9 mouse cellular contexts compared by ENCODE assay signal in genomic region chr2:10081453-10082080, GRCm38 (mm10). TPM values are rescaled to one million over a fixed set of nuclear protein-coding genes. Genes with fewer than 3 reads are reported as not detected.
A peak's percentile ranks its signal among the peaks of the same experiment; 100 is the strongest.
DNase-seq lines count a peak whose midpoint lies in the region; ATAC-seq and TF ChIP-seq lines count a peak whose summit lies in the region.
"Had no signal": no experiment of that assay in that cellular context is flagged by ENCODE, and none has a peak within 500 bp of the region (broad histone marks: within the 10 kb centered on the region; RNA-seq: fewer than 3 reads in every experiment).

No protein-coding gene starts in this region.

- H3K4me1 ChIP-seq in erythroblast, embryonic 14.5 days (ENCODE audit: control insufficient read depth), result peaks cover 49% of the 10 kb centered on the region
- peaks cover 11% of the 10 kb centered on the region; the same call in 1 of the 2 replicates for H3K4me1 ChIP-seq in limb, embryonic 11.5 days (ENCODE audit: control insufficient read depth, insufficient read depth, low read length)
- H3K4me1 ChIP-seq in neural tube, embryonic 13.5 days (replicated peaks), result peaks cover 52% of the 10 kb centered on the region

- no peak for ATAC-seq in limb, embryonic 11.5 days (ENCODE audit: insufficient number of reproducible peaks, low FRiP score, low TSS enrichment, low read depth)
- ATAC-seq in neural tube, embryonic 13.5 days (ENCODE audit: low read depth), result no peak

- no peaks in the 10 kb centered on the region for H3K9me3 ChIP-seq in erythroblast, embryonic 14.5 days (ENCODE audit: control insufficient read depth, low read length)
- no peaks in the 10 kb centered on the region for H3K9me3 ChIP-seq in limb, embryonic 11.5 days (ENCODE audit: control insufficient read depth, low read length)
- H3K9me3 ChIP-seq in neural tube, embryonic 13.5 days, result no peaks in the 10 kb centered on the region

- intact Hi-C loops in left cerebral cortex, postnatal 25 days (cut with DNase I), result no loop called here
- intact Hi-C loops in left cerebral cortex, postnatal 10 days (cut with DNase I), result no loop called here

- peak overlapping the region; percentile 79 for H3K4me3 ChIP-seq in layer of hippocampus, adult 2 months
- peak overlapping the region; percentile 100 for H3K4me3 ChIP-seq in erythroblast, embryonic 14.5 days (replicated peaks)
- peak overlapping the region; percentile 70 for H3K4me3 ChIP-seq in limb, embryonic 11.5 days (ENCODE audit: low read depth, low read length)
- peak overlapping the region; percentile 90 for H3K4me3 ChIP-seq in neural tube, embryonic 13.5 days

- peaks cover 55% of the 10 kb centered on the region for H3K36me3 ChIP-seq in erythroblast, embryonic 14.5 days (ENCODE audit: control insufficient read depth)
- H3K36me3 ChIP-seq in limb, embryonic 11.5 days (ENCODE audit: control insufficient read depth, insufficient read depth, low read length), result no peaks in the 10 kb centered on the region
- peaks cover 15% of the 10 kb centered on the region for H3K36me3 ChIP-seq in neural tube, embryonic 13.5 days

- peak overlapping the region; percentile 60 for H3K4me2 ChIP-seq in limb, embryonic 11.5 days (ENCODE audit: low read depth, severe bottlenecking)
- H3K4me2 ChIP-seq in neural tube, embryonic 13.5 days, result peak overlapping the region; percentile 80

- no peak overlapping the region for H3K9ac ChIP-seq in limb, embryonic 11.5 days (ENCODE audit: low read length)
- H3K9ac ChIP-seq in neural tube, embryonic 13.5 days, result peak overlapping the region; percentile 82

- DNase-seq in layer of hippocampus, adult 2 months (ENCODE audit: low spot score in 2 of 2), result no peak
- DNase-seq in layer of hippocampus, adult 8-10 months (ENCODE audit: low spot score in 2 of 2), result no peak
- DNase-seq in limb, embryonic 11.5 days (ENCODE audit: low spot score), result no peak
- DNase-seq in left cerebral cortex, postnatal 25 days (ENCODE audit: low spot score in 2 of 2), result no peak
- DNase-seq in left cerebral cortex, postnatal 10 days (ENCODE audit: extremely low spot score in 1 of 2, low spot score in 2 of 2), result no peak
- DNase-seq in right cerebral cortex, adult 18-20 months, result no peak

- no peaks in the 10 kb centered on the region for H3K27me3 ChIP-seq in erythroblast, embryonic 14.5 days (ENCODE audit: control insufficient read depth)
- no peaks in the 10 kb centered on the region for H3K27me3 ChIP-seq in limb, embryonic 11.5 days (ENCODE audit: control insufficient read depth, insufficient read depth, low read length)
- no peaks in the 10 kb centered on the region for H3K27me3 ChIP-seq in neural tube, embryonic 13.5 days
- H3K27me3 ChIP-seq: Patski had no signal

- 82% methylated on average over 5 of the region's 5 CpGs for WGBS in limb, embryonic 11.5 days
- WGBS in neural tube, embryonic 13.5 days, result 85% methylated on average over 5 of the region's 5 CpGs

- H3K27ac ChIP-seq in layer of hippocampus, adult 2 months, result no peak overlapping the region
- no peak overlapping the region for H3K27ac ChIP-seq in limb, embryonic 11.5 days (replicated peaks; ENCODE audit: low read depth, low read length)
- no peak overlapping the region for H3K27ac ChIP-seq in neural tube, embryonic 13.5 days (replicated peaks)

- no peak for TF ChIP-seq CTCF in layer of hippocampus, adult 2 months (conservative IDR thresholded peaks at IDR 0.05)

RNA-seq across cellular contexts. Expression of gene Kin, which starts 1.2 kb away (rescaled TPM):
- total RNA-seq in layer of hippocampus, adult 2 months (2021), result 10 to 100 TPM; 11.2 to 12.1 TPM
- total RNA-seq in layer of hippocampus, adult 8-10 months (2022), result 10 to 100 TPM; 11.4 to 14.1 (median 13.4) TPM
- polyA plus RNA-seq in erythroblast, embryonic 14.5 days (2012), result 0.57 and 1.0 TPM in 2 replicates
- polyA plus RNA-seq in limb, embryonic 11.5 days (2014; fragmentation: Nextera tagmentation; extraction: Ambion mirVana), result 36.5 and 39.9 TPM in 2 replicates
- 34.4 and 36.9 TPM in 2 replicates for polyA plus RNA-seq in neural tube, embryonic 13.5 days (2015; fragmentation: Nextera tagmentation; extraction: Ambion mirVana)
- 10 to 100 TPM; 10.7 to 12.6 TPM for total RNA-seq in left cerebral cortex, postnatal 25 days (2021)
- 10 to 100 TPM in 1 of 2 experiments, 1 to 10 TPM in 1; 8.5 to 11.8 TPM for total RNA-seq in left cerebral cortex, postnatal 10 days (2021)

RNA-seq across cellular contexts. Expression of gene Atp5c1, which starts 1.3 kb away (rescaled TPM):
- 100 to 1,000 TPM; 246 to 250 TPM for total RNA-seq in layer of hippocampus, adult 2 months (2021)
- total RNA-seq in layer of hippocampus, adult 8-10 months (2022), result 100 to 1,000 TPM; 236 to 253 (median 249) TPM
- 2.1 and 2.2 TPM in 2 replicates for polyA plus RNA-seq in erythroblast, embryonic 14.5 days (2012)
- 562 and 607 TPM in 2 replicates for polyA plus RNA-seq in limb, embryonic 11.5 days (2014; fragmentation: Nextera tagmentation; extraction: Ambion mirVana)
- polyA plus RNA-seq in neural tube, embryonic 13.5 days (2015; fragmentation: Nextera tagmentation; extraction: Ambion mirVana), result 532 and 575 TPM in 2 replicates
- 100 to 1,000 TPM; 243 to 265 TPM for total RNA-seq in left cerebral cortex, postnatal 25 days (2021)
- 100 to 1,000 TPM; 296 to 300 TPM for total RNA-seq in left cerebral cortex, postnatal 10 days (2021)

RNA-seq across cellular contexts. Expression of gene Taf3, which starts 33.2 kb away (rescaled TPM):
- 10 to 100 TPM; 13.9 to 15.4 TPM for total RNA-seq in layer of hippocampus, adult 2 months (2021)
- total RNA-seq in layer of hippocampus, adult 8-10 months (2022), result 10 to 100 TPM; 13.1 to 16.2 (median 14.9) TPM
- polyA plus RNA-seq in erythroblast, embryonic 14.5 days (2012), result 2.7 and 3.4 TPM in 2 replicates
- polyA plus RNA-seq in limb, embryonic 11.5 days (2014; fragmentation: Nextera tagmentation; extraction: Ambion mirVana), result 17.3 and 19.0 TPM in 2 replicates
- polyA plus RNA-seq in neural tube, embryonic 13.5 days (2015; fragmentation: Nextera tagmentation; extraction: Ambion mirVana), result 14.2 and 14.6 TPM in 2 replicates
- 10 to 100 TPM; 14.6 to 15.2 TPM for total RNA-seq in left cerebral cortex, postnatal 25 days (2021)
- total RNA-seq in left cerebral cortex, postnatal 10 days (2021), result 10 to 100 TPM; 11.2 to 11.6 TPM

RNA-seq across cellular contexts. Expression of gene Itih2, which starts 49.6 kb away (rescaled TPM):
- total RNA-seq in layer of hippocampus, adult 2 months (2021), result 1 to 10 TPM; 1.7 to 2.1 TPM
- total RNA-seq in layer of hippocampus, adult 8-10 months (2022), result 1 to 10 TPM; 1.6 to 2.7 (median 2.1) TPM
- polyA plus RNA-seq in erythroblast, embryonic 14.5 days (2012), result 0.06 and 0.10 TPM in 2 replicates
- 0.36 TPM in 1 of 2 replicates, not detected in the other for polyA plus RNA-seq in limb, embryonic 11.5 days (2014; fragmentation: Nextera tagmentation; extraction: Ambion mirVana)
- polyA plus RNA-seq in neural tube, embryonic 13.5 days (2015; fragmentation: Nextera tagmentation; extraction: Ambion mirVana), result 2.0 and 2.2 TPM in 2 replicates
- 1 to 10 TPM; 3.2 to 3.5 TPM for total RNA-seq in left cerebral cortex, postnatal 25 days (2021)
- total RNA-seq in left cerebral cortex, postnatal 10 days (2021), result 1 to 10 TPM; 3.3 to 3.5 TPM
